In genomic region chr10:18657588-18657987, GRCm38 (mm10) we compare ENCODE assay signal across 15 mouse cellular contexts.
"Had no signal": no experiment of that assay in that cellular context is flagged by ENCODE, and none has a peak within 500 bp of the region (broad histone marks: within the 10 kb centered on the region; RNA-seq: fewer than 3 reads in every experiment).

No protein-coding gene starts in this region.

- DNase-seq: retina, postnatal 1 day; right cerebral cortex, adult 18-20 months; right cerebral cortex, postnatal 14 days; right cerebral cortex, postnatal 25 days; right cerebral cortex, postnatal 4 days; spleen, adult 18-20 months; thymus, adult 18-20 months; thymus, adult 2 months; thymus, postnatal 14 days; thymus, postnatal 25 days; thymus, postnatal 36 days; thymus, postnatal 4 days had no signal

- H3K27ac ChIP-seq: neural tube, embryonic 15.5 days; stomach, embryonic 15.5 days; stomach, postnatal 0 days had no signal

- H3K4me3 ChIP-seq: neural tube, embryonic 15.5 days; stomach, embryonic 15.5 days had no signal
